In the genomic region with DNA sequence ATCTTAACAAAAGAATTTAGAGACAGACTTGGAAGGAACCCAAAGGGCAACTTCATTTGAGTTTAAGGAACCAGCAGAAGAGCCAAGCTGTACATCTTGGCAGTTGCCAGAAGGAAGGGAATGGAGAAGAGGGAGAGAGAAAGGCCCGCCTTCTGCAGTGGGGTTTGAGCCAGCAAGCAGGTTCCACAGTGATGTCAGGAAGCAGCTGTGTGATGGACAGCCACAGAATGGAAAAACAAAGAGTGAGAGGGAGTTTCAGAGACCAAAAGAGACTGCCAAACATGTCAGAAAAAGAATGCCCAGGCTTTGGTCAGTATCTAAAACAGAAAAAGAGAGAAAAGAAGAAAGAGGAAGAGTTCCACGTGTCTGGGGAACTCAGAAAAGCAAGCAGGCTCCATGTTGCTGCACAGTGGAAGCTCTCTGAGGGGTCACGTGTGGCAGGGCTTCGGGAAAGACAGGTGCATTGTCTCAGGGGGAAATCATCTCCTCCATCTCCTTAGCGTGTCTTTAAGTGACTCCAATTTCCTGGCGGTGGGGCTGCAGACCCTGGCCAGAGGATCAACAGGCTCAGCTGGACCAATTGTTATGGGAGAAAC, we compare ENCODE assay signal across 15 mouse cellular contexts.
"Had no signal": no experiment of that assay in that cellular context is flagged by ENCODE, and none has a peak within 500 bp of the region (broad histone marks: within the 10 kb centered on the region; RNA-seq: fewer than 3 reads in every experiment).

No protein-coding gene starts in this region.

- ATAC-seq: liver, postnatal 0 days; lung, postnatal 0 days; midbrain, embryonic 16.5 days had no signal

- H3K4me3 ChIP-seq: limb, embryonic 12.5 days; liver, embryonic 13.5 days; midbrain, embryonic 10.5 days had no signal

- DNase-seq: kidney, postnatal 36 days; layer of hippocampus, adult 9-11 months; layer of hippocampus, postnatal 36 days; liver; liver, embryonic 13.5 days; liver, postnatal 0 days; lung, postnatal 36 days; right cerebral cortex, adult 18-20 months; right cerebral cortex, postnatal 25 days; thymus, postnatal 4 days had no signal

- H3K9me3 ChIP-seq: liver, embryonic 13.5 days had no signal

- H3K9ac ChIP-seq: limb, embryonic 12.5 days; liver, embryonic 13.5 days; liver, postnatal 0 days had no signal

- H3K36me3 ChIP-seq: limb, embryonic 12.5 days; liver, embryonic 13.5 days; midbrain, embryonic 10.5 days had no signal

- H3K27ac ChIP-seq: limb, embryonic 12.5 days; liver, embryonic 13.5 days; midbrain, embryonic 10.5 days; stomach, postnatal 0 days had no signal

- H3K4me2 ChIP-seq: limb, embryonic 12.5 days; liver, embryonic 13.5 days had no signal

- H3K4me1 ChIP-seq: liver, embryonic 13.5 days had no signal

- H3K27me3 ChIP-seq: limb, embryonic 12.5 days; liver, embryonic 13.5 days had no signal
